Mouse (Mus musculus) hindbrain, embryonic 14.5 days (tissue): ENCODE results near the gene Xlr3a. TPM values are rescaled to one million over a fixed set of nuclear protein-coding genes. Genes with fewer than 3 reads are reported as not detected.
"Not testable (repeated sequence)": the region's sequence is repeated elsewhere in the genome, so short reads cannot be mapped to it uniquely, and the experiment has no call there.

Experiments used
- ATAC-seq: fragments of 200-750 bp; cut with Nextera tagmentation; 2 replicates; pipeline ENCODE4 v1.8.0; 2017; ENCODE audit warnings: moderate number of reproducible peaks, mild to moderate bottlenecking, moderate TSS enrichment, moderate library complexity; ENCODE audit not compliant: low FRiP score
- DNase-seq: peaks from one replicate; pipeline ENCODE4 v3.0.0-alpha.2; 2015; ENCODE audit warnings: low spot score
- H3K27ac ChIP-seq: fragments of 300-500 bp; sonication (generic); 2 replicates; pipeline ENCODE4 v1.5.1; 2014; ENCODE audit warnings: mild to moderate bottlenecking, moderate library complexity
- H3K27me3 ChIP-seq: fragments of 300-500 bp; sonication (generic); 2 replicates; pipeline ENCODE4 v1.6.1; 2014; ENCODE audit warnings: mild to moderate bottlenecking, low read length, mixed read lengths; ENCODE audit not compliant: control insufficient read depth, insufficient read depth
- H3K36me3 ChIP-seq: fragments of 300-500 bp; sonication (generic); replicated peaks from 2 replicates; pipeline ENCODE4 v1.6.1; 2014; ENCODE audit not compliant: control insufficient read depth, insufficient read depth
- H3K4me1 ChIP-seq: fragments of 300-500 bp; sonication (generic); replicated peaks from 2 replicates; pipeline ENCODE4 v1.6.1; 2014; ENCODE audit warnings: antibody characterized with exemption, low read length, mixed read lengths; ENCODE audit not compliant: control insufficient read depth, insufficient read depth
- H3K4me2 ChIP-seq: fragments of 300-500 bp; sonication (generic); replicated peaks from 2 replicates; pipeline ENCODE4 v1.6.1; 2014; ENCODE audit warnings: mild to moderate bottlenecking, moderate library complexity
- H3K4me3 ChIP-seq: fragments of 300-500 bp; sonication (generic); replicated peaks from 2 replicates; pipeline ENCODE4 v1.5.1; 2014; ENCODE audit warnings: mild to moderate bottlenecking, low read length
- H3K9ac ChIP-seq: fragments of 300-500 bp; sonication (generic); 2 replicates; pipeline ENCODE4 v1.6.1; 2014
- H3K9me3 ChIP-seq: fragments of 300-500 bp; sonication (generic); 2 replicates; pipeline ENCODE4 v1.6.1; 2016; ENCODE audit warnings: low read length; ENCODE audit not compliant: control insufficient read depth
- WGBS: fragments of 180-500 bp; shearing (Covaris S2); extraction: QIAGEN DNeasy Blood & Tissue Kit; methylation state at CpG from one replicate; pipeline ENCODE4 v1.1.7; 2014; 5-methylcytosine and 5-hydroxymethylcytosine counted together
- polyA plus RNA-seq: library from polyadenylated mRNA; unstranded; fragments of >200 nt; fragmentation: Nextera tagmentation; extraction: Ambion mirVana; gene quantifications from 2 replicates; pipeline ENCODE4 v1.2.1, GENCODE M21; 2014

Xlr3a gene
- polyA plus RNA-seq, result 4.8 and 7.7 TPM in 2 replicates

DNA sequence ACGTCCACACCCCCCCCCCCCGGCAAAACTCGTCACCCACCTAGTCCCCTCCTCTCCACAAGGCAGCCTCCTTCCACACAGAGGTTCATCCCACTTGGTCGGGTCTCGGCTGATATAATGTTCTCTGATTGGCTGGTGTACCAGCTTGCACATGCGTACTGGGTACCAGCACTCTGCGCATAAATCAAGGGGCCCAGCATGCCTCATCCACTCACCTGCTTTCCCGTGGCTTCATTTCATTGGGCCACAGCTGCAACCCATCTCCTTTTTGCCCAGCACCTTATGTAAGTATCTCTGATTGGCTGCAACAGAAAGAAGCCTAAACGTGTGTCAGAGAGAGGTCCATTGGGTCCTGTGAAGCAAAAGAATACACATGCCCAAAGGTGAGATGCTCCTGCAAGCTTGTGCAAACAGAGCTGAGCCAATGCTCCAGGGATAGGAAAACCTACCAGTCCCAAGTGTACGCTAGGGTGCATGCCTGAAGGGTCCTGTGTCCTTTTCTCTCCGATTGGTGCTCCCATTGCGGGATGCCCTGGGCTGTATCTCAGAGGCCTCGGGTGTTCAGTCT lies at the start of gene Xlr3a:
Gene Xlr3a (minus strand): TSS at position 155 of the 568 bp plus-strand sequence.
- not testable (repeated sequence) for ATAC-seq, H3K36me3 ChIP-seq, H3K9me3 ChIP-seq, DNase-seq, H3K4me2 ChIP-seq, H3K4me1 ChIP-seq, H3K27ac ChIP-seq, H3K27me3 ChIP-seq, H3K4me3 ChIP-seq, H3K9ac ChIP-seq
- WGBS, result 74% methylated on average over 12 of the region's 13 CpGs

- H3K9me3 ChIP-seq, H3K4me3 ChIP-seq, DNase-seq, H3K27ac ChIP-seq, H3K9ac ChIP-seq, H3K4me1 ChIP-seq, H3K4me2 ChIP-seq, H3K36me3 ChIP-seq, H3K27me3 ChIP-seq: not testable (repeated sequence)
- no CpG with 5 or more reads among the region's 7 CpGs for WGBS
- peak; percentile 72; the same call in 1 of the 2 replicates for ATAC-seq
Measured at GRCm38 (mm10) chrX:73143218-73143618, 46.3 kb upstream of the Xlr3a start.

DNA sequence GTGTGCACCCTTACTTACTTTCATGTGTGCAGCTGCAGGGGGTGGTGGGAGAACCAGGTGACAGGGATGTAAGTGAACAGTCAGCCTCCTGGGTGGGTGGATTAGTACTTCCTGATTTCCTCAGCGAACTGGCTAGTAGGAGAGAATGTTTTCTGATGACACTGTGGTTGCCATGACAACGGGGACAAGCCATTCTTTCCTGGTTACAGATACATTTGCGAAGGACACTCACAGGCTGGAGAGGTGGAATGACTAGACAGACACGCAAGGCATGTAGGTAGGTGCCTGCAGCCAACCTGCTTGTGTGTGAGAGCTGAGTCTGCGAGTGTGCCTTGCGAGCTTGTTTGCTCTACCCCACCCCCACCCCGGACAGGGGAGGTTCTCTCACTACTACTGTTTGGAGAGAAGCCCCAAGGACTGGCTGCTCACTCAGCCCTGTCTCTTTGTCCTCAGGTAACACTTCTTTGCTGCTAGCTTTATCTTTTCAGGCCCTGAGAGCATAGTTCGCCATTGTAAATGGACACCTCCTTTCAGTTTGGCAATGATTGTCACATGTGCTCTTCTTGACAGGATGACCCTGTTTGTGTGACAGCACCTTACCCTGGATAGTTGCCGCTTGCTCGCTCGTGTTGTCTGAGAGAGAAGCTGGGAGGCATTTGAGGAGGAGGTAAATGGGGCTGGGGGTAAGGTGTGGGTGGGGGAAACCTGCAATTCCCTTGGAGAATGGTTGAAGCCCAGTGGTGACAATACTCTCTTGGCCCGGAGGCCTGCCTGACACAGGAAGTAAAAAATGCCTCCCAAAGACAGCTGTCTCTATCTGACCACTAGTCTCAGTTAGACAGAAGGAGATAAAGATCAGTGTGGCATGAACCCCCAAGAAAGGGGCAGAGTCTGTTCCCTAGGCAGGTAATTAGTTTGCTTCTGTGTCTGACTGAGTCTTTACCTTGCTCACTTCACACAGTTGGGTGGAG lies 26.2 kb upstream of the Xlr3a start:
- H3K36me3 ChIP-seq, H3K9me3 ChIP-seq: not testable (repeated sequence)
- WGBS, result no CpG with 5 or more reads among the region's 12 CpGs

GRCm38 (mm10) chrX:73116747-73117146 lies 19.9 kb upstream of the Xlr3a start, which contains the start of gene Gm14685:
Gm14685 (plus strand) TSS chrX:73117047.
- H3K9ac ChIP-seq, H3K27me3 ChIP-seq, H3K4me3 ChIP-seq, H3K4me2 ChIP-seq, ATAC-seq, DNase-seq, H3K27ac ChIP-seq, H3K36me3 ChIP-seq, H3K9me3 ChIP-seq, H3K4me1 ChIP-seq: not testable (repeated sequence)
- WGBS, result no CpG with 5 or more reads among the region's 7 CpGs

More for the DNA sequence above, 26.2 kb upstream of the Xlr3a start:
- H3K9ac ChIP-seq, H3K4me2 ChIP-seq, H3K4me1 ChIP-seq, H3K4me3 ChIP-seq, H3K27me3 ChIP-seq, DNase-seq, H3K27ac ChIP-seq: not testable (repeated sequence)
- ATAC-seq, result peak; percentile 71; the same call in 1 of the 2 replicates

GRCm38 (mm10) chrX:73082267-73083055 lies 14.4 kb downstream of the Xlr3a start, which contains the start of gene Xlr4a:
Xlr4a (minus strand) TSS chrX:73082478.
- H3K4me2 ChIP-seq, H3K27me3 ChIP-seq, H3K9me3 ChIP-seq, H3K4me1 ChIP-seq, H3K27ac ChIP-seq, H3K36me3 ChIP-seq, DNase-seq, H3K4me3 ChIP-seq, H3K9ac ChIP-seq, ATAC-seq: not testable (repeated sequence)
- 83% methylated on average over 17 of the region's 19 CpGs for WGBS

- H3K9ac ChIP-seq, H3K4me3 ChIP-seq, H3K36me3 ChIP-seq, DNase-seq, H3K27ac ChIP-seq, H3K9me3 ChIP-seq, H3K4me2 ChIP-seq, H3K4me1 ChIP-seq, H3K27me3 ChIP-seq: not testable (repeated sequence)
- no CpG with 5 or more reads among the region's 5 CpGs for WGBS
- 0 out of 2 replicates have a peak, but pooled peaks have one; percentile 35 for ATAC-seq
Measured at GRCm38 (mm10) chrX:73066765-73067312, 30.1 kb downstream of the Xlr3a start.

DNA sequence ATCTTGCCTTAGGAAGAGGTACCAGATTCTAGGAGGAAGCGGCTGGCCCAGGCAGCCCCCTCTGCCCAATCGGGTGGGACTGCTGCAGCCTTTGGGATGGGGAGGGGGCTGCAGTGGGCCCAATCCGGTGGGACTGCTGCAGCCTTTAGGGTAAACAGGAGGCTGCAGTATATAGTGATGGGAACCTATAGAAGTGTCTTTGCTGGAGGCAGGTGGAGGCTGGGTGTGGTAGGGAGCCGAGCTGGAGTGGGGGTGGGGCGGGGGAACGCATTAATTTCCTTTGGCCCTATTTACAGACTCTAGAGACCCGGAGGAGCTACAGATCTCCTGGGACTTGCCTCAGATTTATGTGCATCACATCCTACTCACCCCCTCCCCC lies 32.5 kb downstream of the Xlr3a start, which contains the start of gene Pnma3:
Gene Pnma3 (plus strand): TSS at position 373 of the 379 bp plus-strand sequence.
- peak within 1 kb of the TSS; percentile 35 for H3K4me3 ChIP-seq
- no peaks in the 10 kb centered on the region for H3K36me3 ChIP-seq
- ATAC-seq (peak; percentile 60; the same call in 1 of the 2 replicates), DNase-seq (no peak)
- peak within 1 kb of the TSS; percentile 53 for H3K9ac ChIP-seq
- H3K4me2 ChIP-seq, result peak within 1 kb of the TSS; percentile 56
- H3K27me3 ChIP-seq, result no peaks in the 10 kb centered on the region
- 32% methylated on average over 7 of the region's 7 CpGs for WGBS
- H3K27ac ChIP-seq, result peak within 1 kb of the TSS; percentile 26; the same call in 1 of the 2 replicates
- H3K4me1 ChIP-seq, result no peaks in the 10 kb centered on the region
- H3K9me3 ChIP-seq, result no peaks in the 10 kb centered on the region

- ATAC-seq (peak; percentile 89), DNase-seq (peak; percentile 32)
- Histone ChIP-seq H3K9ac (peak overlapping the region; percentile 53), H3K27me3 (no peaks in the 10 kb centered on the region), H3K9me3 (no peaks in the 10 kb centered on the region), H3K4me3 (peak overlapping the region; percentile 35), H3K4me2 (peak overlapping the region; percentile 56), H3K4me1 (no peaks in the 10 kb centered on the region), H3K36me3 (no peaks in the 10 kb centered on the region), H3K27ac (peak overlapping the region; percentile 26; the same call in 1 of the 2 replicates)
- WGBS, result 32% methylated on average over 24 of the region's 24 CpGs
Measured at GRCm38 (mm10) chrX:73063512-73064414, 33.1 kb downstream of the Xlr3a start.
